Comparison of ENCODE assay signal across 18 mouse cellular contexts in the genomic region with DNA sequence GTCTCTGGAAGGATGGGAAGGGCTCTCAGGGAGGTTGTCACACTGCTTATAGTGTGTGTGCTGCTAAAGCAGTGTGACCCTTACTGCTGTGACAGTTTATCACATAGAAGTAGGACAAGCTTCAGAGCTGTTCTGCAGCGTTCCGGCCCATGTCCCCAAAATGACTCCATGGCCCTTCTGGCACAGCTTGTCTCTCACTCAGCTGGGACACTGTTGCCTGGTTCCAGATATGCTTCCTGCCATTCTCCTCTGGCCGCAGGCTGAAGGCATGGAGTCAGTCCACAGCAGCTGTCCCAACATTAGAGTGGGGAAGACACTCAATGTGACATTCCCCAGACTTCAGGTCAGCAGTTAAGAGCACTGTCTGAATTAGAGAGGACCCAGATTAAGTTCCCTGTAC.
"Had no signal": no experiment of that assay in that cellular context is flagged by ENCODE, and none has a peak within 500 bp of the region (broad histone marks: within the 10 kb centered on the region; RNA-seq: fewer than 3 reads in every experiment).

No protein-coding gene starts in this region.

- H3K9me3 ChIP-seq: limb, embryonic 12.5 days; limb, embryonic 15.5 days; lung, embryonic 15.5 days; megakaryocyte, embryonic 14.5 days; midbrain, embryonic 10.5 days; midbrain, embryonic 13.5 days had no signal

- H3K4me2 ChIP-seq: limb, embryonic 12.5 days; limb, embryonic 15.5 days; liver, embryonic 11.5 days; lung, embryonic 15.5 days; midbrain, embryonic 13.5 days had no signal

- H3K9ac ChIP-seq: limb, embryonic 12.5 days; limb, embryonic 15.5 days; liver, embryonic 14.5 days; lung, embryonic 15.5 days; midbrain, embryonic 13.5 days had no signal

- H3K27ac ChIP-seq: limb, embryonic 12.5 days; limb, embryonic 15.5 days; liver, embryonic 14.5 days; lung, embryonic 15.5 days; midbrain, embryonic 10.5 days; midbrain, embryonic 13.5 days; stomach, postnatal 0 days had no signal

- DNase-seq: kidney, postnatal 4 days; left cerebral cortex, postnatal 4 days; lung, adult 18-20 months; lung, postnatal 10 days; lung, postnatal 36 days; thymus, adult 2 months; thymus, postnatal 14 days; thymus, postnatal 4 days had no signal

- H3K4me3 ChIP-seq: limb, embryonic 12.5 days; limb, embryonic 15.5 days; lung, embryonic 15.5 days; megakaryocyte, embryonic 14.5 days; midbrain, embryonic 10.5 days; midbrain, embryonic 13.5 days had no signal

- ATAC-seq: midbrain, embryonic 13.5 days; midbrain, embryonic 16.5 days had no signal

- H3K27me3 ChIP-seq: limb, embryonic 12.5 days; limb, embryonic 15.5 days; lung, embryonic 15.5 days; megakaryocyte, embryonic 14.5 days; midbrain, embryonic 13.5 days had no signal

- H3K4me1 ChIP-seq: limb, embryonic 12.5 days; limb, embryonic 15.5 days; lung, embryonic 15.5 days; megakaryocyte, embryonic 14.5 days; midbrain, embryonic 10.5 days; midbrain, embryonic 13.5 days had no signal
